Mouse (Mus musculus) limb, embryonic 14.5 days (tissue): Measurements from ENCODE around the gene Zfp541. TPM values are rescaled to one million over a fixed set of nuclear protein-coding genes. Genes with fewer than 3 reads are reported as not detected.

Experiments used
- ATAC-seq: fragments of 200-750 bp; cut with Nextera tagmentation; 2 replicates; pipeline ENCODE4 v1.8.0; 2017; ENCODE audit warnings: low read depth, moderate number of reproducible peaks, moderate TSS enrichment; ENCODE audit not compliant: low FRiP score
- DNase-seq: peaks from one replicate; pipeline ENCODE4 v3.0.0-alpha.2; 2015; ENCODE audit warnings: low spot score
- H3K27ac ChIP-seq: fragments of 300-500 bp; sonication (generic); replicated peaks from 2 replicates; pipeline ENCODE4 v1.5.1; 2014; ENCODE audit warnings: low read depth, mild to moderate bottlenecking, low read length, moderate library complexity, mixed read lengths
- H3K27me3 ChIP-seq: fragments of 300-500 bp; sonication (generic); 2 replicates; pipeline ENCODE4 v1.6.1; 2014; ENCODE audit warnings: low read length, mixed read lengths; ENCODE audit not compliant: control insufficient read depth, insufficient read depth
- H3K36me3 ChIP-seq: fragments of 300-500 bp; sonication (generic); 2 replicates; pipeline ENCODE4 v1.6.1; 2014; ENCODE audit warnings: mild to moderate bottlenecking, low read length, moderate library complexity, mixed read lengths; ENCODE audit not compliant: control insufficient read depth, insufficient read depth
- H3K4me1 ChIP-seq: fragments of 300-500 bp; sonication (generic); 2 replicates; pipeline ENCODE4 v1.6.1; 2014; ENCODE audit warnings: antibody characterized with exemption, low read length, mixed read lengths; ENCODE audit not compliant: control insufficient read depth, insufficient read depth
- H3K4me2 ChIP-seq: fragments of 300-500 bp; sonication (generic); replicated peaks from 2 replicates; pipeline ENCODE4 v1.6.1; 2014; ENCODE audit warnings: low read depth, mild to moderate bottlenecking, low read length, moderate library complexity; ENCODE audit not compliant: severe bottlenecking
- H3K4me3 ChIP-seq: fragments of 300-500 bp; sonication (generic); replicated peaks from 2 replicates; pipeline ENCODE4 v1.5.1; 2014; ENCODE audit warnings: low read length
- H3K9ac ChIP-seq: fragments of 300-500 bp; sonication (generic); 2 replicates; pipeline ENCODE4 v1.6.1; 2014; ENCODE audit warnings: mild to moderate bottlenecking, low read depth, low read length, moderate library complexity; ENCODE audit not compliant: severe bottlenecking
- H3K9me3 ChIP-seq: fragments of 300-500 bp; sonication (generic); 2 replicates; pipeline ENCODE4 v1.6.1; 2016; ENCODE audit warnings: low read length; ENCODE audit not compliant: control insufficient read depth
- POLR2A ChIP-seq: fragments of 200-500 bp; IDR thresholded peaks from 2 replicates; pipeline ENCODE4 v1.8.0; 2012; ENCODE audit warnings: inconsistent platforms, mild to moderate bottlenecking, moderate library complexity, borderline replicate concordance; ENCODE audit not compliant: insufficient read depth, insufficient read length; ENCODE audit errors: extremely low read depth
- WGBS: fragments of 180-500 bp; shearing (Covaris S2); extraction: QIAGEN DNeasy Blood & Tissue Kit; methylation state at CpG from one replicate; pipeline ENCODE4 v1.1.7; 2014; 5-methylcytosine and 5-hydroxymethylcytosine counted together
- polyA plus RNA-seq, 2 experiments: library from polyadenylated mRNA; depleted of rRNA in 1 of 2; stranded (reverse) in 1 of 2; unstranded in 1 of 2; fragments of >200 nt; fragmentation: Nextera tagmentation in 1 of 2; extraction: Ambion mirVana in 1 of 2; gene quantifications; 2 replicates each; pipeline versions ENCODE4 v1.2.1 to v1.2.3; 2012 to 2014

The Zfp541 gene
- polyA plus RNA-seq, 2 experiments: 0.17 to 0.26 TPM

- H3K4me1 ChIP-seq: peaks cover 14% of the 10 kb centered on the region
- no peak overlapping the region for H3K27ac ChIP-seq
- peaks cover 26% of the 10 kb centered on the region for H3K36me3 ChIP-seq
- TF ChIP-seq POLR2A: no peak
- no peak for ATAC-seq
- no peak overlapping the region for H3K4me3 ChIP-seq
- 77% methylated on average over 15 of the region's 15 CpGs for WGBS
- H3K9ac ChIP-seq: no peak overlapping the region
- no peak overlapping the region for H3K4me2 ChIP-seq
- no peak for DNase-seq
- no peaks in the 10 kb centered on the region for H3K9me3 ChIP-seq
- no peaks in the 10 kb centered on the region for H3K27me3 ChIP-seq
Observed at GRCm38 (mm10) chr7:16101726-16102475, 40.3 kb downstream of the Zfp541 start.

- Histone ChIP-seq H3K4me3 (no peak overlapping the region), H3K27ac (no peak overlapping the region), H3K4me1 (peaks cover 12% of the 10 kb centered on the region), H3K4me2 (no peak overlapping the region), H3K27me3 (no peaks in the 10 kb centered on the region), H3K9me3 (no peaks in the 10 kb centered on the region), H3K9ac (no peak overlapping the region), H3K36me3 (peaks cover 35% of the 10 kb centered on the region)
- no peak for ATAC-seq
- 89% methylated on average over 5 of the region's 5 CpGs for WGBS
- DNase-seq: no peak
- no peak for TF ChIP-seq POLR2A
Observed at GRCm38 (mm10) chr7:16102686-16103226, 41.1 kb downstream of the Zfp541 start.

DNA sequence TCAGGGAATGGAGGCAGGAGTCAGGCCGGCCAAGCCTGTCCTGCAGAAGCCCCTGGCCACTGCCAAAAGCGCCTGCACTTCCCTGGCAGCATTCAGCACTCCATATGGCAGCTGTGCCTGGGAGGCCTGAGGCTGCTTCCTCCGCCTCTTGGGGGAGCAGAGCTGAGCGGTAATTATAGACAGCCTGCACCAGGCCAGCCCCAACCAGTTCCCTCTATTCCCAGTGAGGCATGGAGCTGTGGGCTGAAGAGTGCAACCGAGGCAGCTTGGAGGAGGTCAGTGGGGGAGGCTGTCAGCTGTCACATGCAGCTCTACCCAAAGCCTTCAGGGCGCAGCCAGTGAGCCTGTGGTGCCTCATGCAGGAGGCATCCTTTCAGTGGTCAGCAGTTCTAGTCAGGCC lies 42.1 kb downstream of the Zfp541 start:
- no peaks in the 10 kb centered on the region for H3K27me3 ChIP-seq
- H3K27ac ChIP-seq: no peak overlapping the region
- WGBS: 63% methylated on average over 6 of the region's 6 CpGs
- ATAC-seq: no peak
- no peak for DNase-seq
- H3K9me3 ChIP-seq: no peaks in the 10 kb centered on the region
- H3K36me3 ChIP-seq: peaks cover 45% of the 10 kb centered on the region
- H3K4me2 ChIP-seq: no peak overlapping the region
- H3K9ac ChIP-seq: no peak overlapping the region
- no peak overlapping the region for H3K4me3 ChIP-seq
- no peak for TF ChIP-seq POLR2A
- H3K4me1 ChIP-seq: peaks cover 12% of the 10 kb centered on the region

GRCm38 (mm10) chr7:16104611-16105388 lies 43.2 kb downstream of the Zfp541 start:
- no peak for ATAC-seq
- Histone ChIP-seq H3K4me1 (peaks cover 4% of the 10 kb centered on the region), H3K36me3 (peaks cover 55% of the 10 kb centered on the region), H3K9me3 (no peaks in the 10 kb centered on the region), H3K9ac (no peak overlapping the region), H3K27me3 (no peaks in the 10 kb centered on the region), H3K27ac (no peak overlapping the region), H3K4me3 (no peak overlapping the region), H3K4me2 (no peak overlapping the region)
- no peak for TF ChIP-seq POLR2A
- 90% methylated on average over 7 of the region's 7 CpGs for WGBS
- no peak for DNase-seq

DNA sequence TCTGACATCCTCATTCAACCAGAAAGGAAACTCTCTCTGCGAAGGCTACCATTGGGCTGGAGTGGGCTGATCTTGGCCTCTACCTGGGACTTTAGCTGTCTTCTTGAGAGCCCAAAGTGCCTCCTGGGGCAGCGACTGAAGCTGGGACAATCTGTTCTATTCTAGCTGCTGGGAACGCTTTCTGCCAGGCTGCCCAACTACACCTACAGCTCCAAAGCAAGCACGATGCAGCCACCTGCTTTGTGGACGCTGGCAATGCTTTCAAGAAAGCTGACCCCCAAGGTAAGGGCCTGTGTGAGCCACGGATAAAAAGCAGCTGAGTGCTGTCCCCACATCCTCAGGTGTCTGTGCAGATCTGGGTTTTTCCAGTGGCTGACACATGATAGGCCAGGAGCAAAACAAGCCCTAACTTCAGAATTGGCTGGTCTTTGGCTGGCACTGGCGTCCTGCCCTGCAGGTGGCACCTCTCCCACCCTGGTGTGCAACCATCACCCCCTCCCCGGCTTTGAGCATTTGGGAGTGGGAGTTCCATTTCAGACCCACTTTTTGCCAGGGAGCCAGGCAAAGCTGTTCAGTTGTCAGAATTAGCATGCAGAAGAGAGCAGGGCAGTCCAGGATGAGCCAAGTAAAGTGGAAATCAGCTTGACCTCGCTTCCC lies 47.4 kb downstream of the Zfp541 start:
- Histone ChIP-seq H3K9me3 (no peaks in the 10 kb centered on the region), H3K9ac (no peak overlapping the region), H3K4me1 (no peaks in the 10 kb centered on the region), H3K27ac (no peak overlapping the region), H3K36me3 (peaks cover 81% of the 10 kb centered on the region), H3K4me3 (no peak overlapping the region), H3K4me2 (no peak overlapping the region), H3K27me3 (no peaks in the 10 kb centered on the region)
- WGBS: 87% methylated on average over 9 of the region's 9 CpGs
- DNase-seq (no peak), ATAC-seq (no peak)
- no peak for TF ChIP-seq POLR2A
